Mouse (Mus musculus): ENCODE data around the gene 1810062G17Rik. TPM values are rescaled to one million over a fixed set of nuclear protein-coding genes. Genes with fewer than 3 reads are reported as not detected.

Gene 1810062G17Rik
- polyA plus RNA-seq, 1 experiment from 2014 or later, result 4.9 TPM

GRCm38 (mm10) chr3:36505306-36505705 is 29.6 kb downstream of the 1810062G17Rik start:
- Histone ChIP-seq H3K27me3 (ENCODE audit: insufficient read depth, low read length) (no peaks in the 10 kb centered on the region), H3K36me3 (ENCODE audit: insufficient read depth, low read length) (no peaks in the 10 kb centered on the region), H3K4me2 (ENCODE audit: low read length) (no peak overlapping the region), H3K9me3 (replicated peaks; ENCODE audit: low read length) (no peaks in the 10 kb centered on the region), H3K9ac (ENCODE audit: low read depth, low read length) (no peak overlapping the region), H3K4me1 (replicated peaks; ENCODE audit: insufficient read depth, low read length) (no peaks in the 10 kb centered on the region), H3K4me3 (replicated peaks; ENCODE audit: low read depth, low read length) (no peak overlapping the region), H3K27ac (no peak overlapping the region)
- TF ChIP-seq CTCF (IDR thresholded peaks at IDR 0.05; ENCODE audit: low read depth), result no peak
- no peak for DNase-seq (ENCODE audit: low spot score)
- ATAC-seq (replicated peaks; ENCODE audit: low FRiP score, low read depth), result no peak
- 88% methylated on average over 8 of the region's 8 CpGs for WGBS

GRCm38 (mm10) chr3:36505809-36506735 is 30.3 kb downstream of the 1810062G17Rik start:
- WGBS, result 69% methylated on average over 10 of the region's 10 CpGs
- no peaks in the 10 kb centered on the region for H3K27me3 ChIP-seq (ENCODE audit: insufficient read depth, low read length)
- no peaks in the 10 kb centered on the region for H3K4me1 ChIP-seq (replicated peaks; ENCODE audit: insufficient read depth, low read length)
- ATAC-seq (replicated peaks; ENCODE audit: low FRiP score, low read depth) (no peak), DNase-seq (ENCODE audit: low spot score) (no peak)
- no peaks in the 10 kb centered on the region for H3K9me3 ChIP-seq (replicated peaks; ENCODE audit: low read length)
- H3K36me3 ChIP-seq (ENCODE audit: insufficient read depth, low read length), result no peaks in the 10 kb centered on the region
- H3K4me3 ChIP-seq (replicated peaks; ENCODE audit: low read depth, low read length), result no peak overlapping the region
- H3K4me2 ChIP-seq (ENCODE audit: low read length), result no peak overlapping the region
- no peak overlapping the region for H3K27ac ChIP-seq
- no peak for TF ChIP-seq CTCF (IDR thresholded peaks at IDR 0.05; ENCODE audit: low read depth)
- no peak overlapping the region for H3K9ac ChIP-seq (ENCODE audit: low read depth, low read length)

- Histone ChIP-seq H3K27me3 (ENCODE audit: insufficient read depth, low read length) (no peaks in the 10 kb centered on the region), H3K27ac (no peak overlapping the region), H3K4me1 (replicated peaks; ENCODE audit: insufficient read depth, low read length) (no peaks in the 10 kb centered on the region), H3K9ac (ENCODE audit: low read depth, low read length) (no peak overlapping the region), H3K9me3 (replicated peaks; ENCODE audit: low read length) (no peaks in the 10 kb centered on the region), H3K36me3 (ENCODE audit: insufficient read depth, low read length) (no peaks in the 10 kb centered on the region), H3K4me2 (ENCODE audit: low read length) (no peak overlapping the region), H3K4me3 (replicated peaks; ENCODE audit: low read depth, low read length) (no peak overlapping the region)
- no peak for ATAC-seq (replicated peaks; ENCODE audit: low FRiP score, low read depth)
- WGBS, result 71% methylated on average over 6 of the region's 6 CpGs
- TF ChIP-seq CTCF (IDR thresholded peaks at IDR 0.05; ENCODE audit: low read depth), result no peak
- no peak for DNase-seq (ENCODE audit: low spot score)
Measured at GRCm38 (mm10) chr3:36511491-36511890, 35.8 kb downstream of the 1810062G17Rik start.

GRCm38 (mm10) chr3:36516196-36516595 is 40.5 kb downstream of the 1810062G17Rik start:
- H3K9me3 ChIP-seq (replicated peaks; ENCODE audit: low read length), result no peaks in the 10 kb centered on the region
- 85% methylated on average over 9 of the region's 9 CpGs for WGBS
- H3K4me3 ChIP-seq (replicated peaks; ENCODE audit: low read depth, low read length), result no peak overlapping the region
- H3K27ac ChIP-seq, result no peak overlapping the region
- H3K4me1 ChIP-seq (replicated peaks; ENCODE audit: insufficient read depth, low read length), result no peaks in the 10 kb centered on the region
- H3K27me3 ChIP-seq (ENCODE audit: insufficient read depth, low read length), result peaks cover 19% of the 10 kb centered on the region
- no peak overlapping the region for H3K9ac ChIP-seq (ENCODE audit: low read depth, low read length)
- H3K4me2 ChIP-seq (ENCODE audit: low read length), result no peak overlapping the region
- DNase-seq (ENCODE audit: low spot score) (no peak), ATAC-seq (replicated peaks; ENCODE audit: low FRiP score, low read depth) (no peak)
- H3K36me3 ChIP-seq (ENCODE audit: insufficient read depth, low read length), result no peaks in the 10 kb centered on the region
- TF ChIP-seq CTCF (IDR thresholded peaks at IDR 0.05; ENCODE audit: low read depth), result no peak

- Histone ChIP-seq H3K27me3 (ENCODE audit: insufficient read depth, low read length) (peaks cover 23% of the 10 kb centered on the region), H3K4me2 (ENCODE audit: low read length) (peak within 1 kb of the TSS; percentile 60), H3K9ac (ENCODE audit: low read depth, low read length) (no peak within 1 kb of the TSS), H3K27ac (no peak within 1 kb of the TSS), H3K4me3 (replicated peaks; ENCODE audit: low read depth, low read length) (peak within 1 kb of the TSS; percentile 32), H3K9me3 (replicated peaks; ENCODE audit: low read length) (no peaks in the 10 kb centered on the region), H3K36me3 (ENCODE audit: insufficient read depth, low read length) (no peaks in the 10 kb centered on the region), H3K4me1 (replicated peaks; ENCODE audit: insufficient read depth, low read length) (no peaks in the 10 kb centered on the region)
- WGBS, result 1% methylated on average over 51 of the region's 51 CpGs
- DNase-seq (ENCODE audit: low spot score) (peak; percentile 22), ATAC-seq (replicated peaks; ENCODE audit: low FRiP score, low read depth) (no peak)
- no peak for TF ChIP-seq CTCF (IDR thresholded peaks at IDR 0.05; ENCODE audit: low read depth)
Measured at GRCm38 (mm10) chr3:36521073-36522060, 45.6 kb downstream of the 1810062G17Rik start, which contains the start of gene Gm11549. Gene Gm11549 (minus strand): TSS chr3:36521813.

- peaks cover 23% of the 10 kb centered on the region for H3K27me3 ChIP-seq (ENCODE audit: insufficient read depth, low read length)
- no peak for TF ChIP-seq CTCF (IDR thresholded peaks at IDR 0.05; ENCODE audit: low read depth)
- WGBS, result 17% methylated on average over 4 of the region's 4 CpGs
- H3K4me3 ChIP-seq (replicated peaks; ENCODE audit: low read depth, low read length), result no peak overlapping the region
- H3K4me1 ChIP-seq (replicated peaks; ENCODE audit: insufficient read depth, low read length), result no peaks in the 10 kb centered on the region
- no peaks in the 10 kb centered on the region for H3K9me3 ChIP-seq (replicated peaks; ENCODE audit: low read length)
- no peak for ATAC-seq (replicated peaks; ENCODE audit: low FRiP score, low read depth)
- no peak overlapping the region for H3K9ac ChIP-seq (ENCODE audit: low read depth, low read length)
- H3K27ac ChIP-seq, result no peak overlapping the region
- H3K4me2 ChIP-seq (ENCODE audit: low read length), result no peak overlapping the region
- no peaks in the 10 kb centered on the region for H3K36me3 ChIP-seq (ENCODE audit: insufficient read depth, low read length)
- DNase-seq (ENCODE audit: low spot score), result no peak
Measured at GRCm38 (mm10) chr3:36522137-36522536, 46.4 kb downstream of the 1810062G17Rik start.

Measured in kidney, postnatal 0 days (tissue).